Mouse (Mus musculus) erythroblast, embryonic 14.5 days (primary cell): ENCODE measurements around the gene Tgfbr3. TPM values are rescaled to one million over a fixed set of nuclear protein-coding genes. Genes with fewer than 3 reads are reported as not detected.

Experiments used
- H3K27me3 ChIP-seq: 2 replicates; pipeline ENCODE4 v1.6.1; 2012; ENCODE audit warnings: inconsistent platforms; ENCODE audit not compliant: control insufficient read depth
- H3K36me3 ChIP-seq: 2 replicates; pipeline ENCODE4 v1.6.1; 2012; ENCODE audit warnings: mild to moderate bottlenecking, inconsistent platforms; ENCODE audit not compliant: control insufficient read depth
- H3K4me1 ChIP-seq: 2 replicates; pipeline ENCODE4 v1.6.1; 2012; ENCODE audit warnings: inconsistent platforms; ENCODE audit not compliant: control insufficient read depth
- H3K4me3 ChIP-seq: replicated peaks from 2 replicates; pipeline ENCODE3; 2012; ENCODE audit warnings: moderate library complexity, mild to moderate bottlenecking, inconsistent platforms
- H3K9me3 ChIP-seq: 2 replicates; pipeline ENCODE4 v1.6.1; 2012; ENCODE audit warnings: low read length, inconsistent platforms, mixed read lengths; ENCODE audit not compliant: control insufficient read depth
- GATA1 ChIP-seq: IDR thresholded peaks from 2 replicates; pipeline ENCODE4 v1.6.1; 2012; ENCODE audit warnings: low read length, inconsistent platforms, mixed read lengths
- TAL1 ChIP-seq: IDR thresholded peaks from 3 replicates; pipeline ENCODE4 v1.6.1; 2012; ENCODE audit warnings: low read length, inconsistent platforms, mixed read lengths
- polyA plus RNA-seq: library from polyadenylated mRNA; stranded (reverse); fragments of >175 nt; gene quantifications from 2 replicates; pipeline ENCODE4 v1.2.3, GENCODE M21; 2012

Tgfbr3 gene
- polyA plus RNA-seq, 1 experiment, result 0.03 TPM

GRCm38 (mm10) chr5:107223029-107223428 is 66.4 kb downstream of the Tgfbr3 start:
- TF ChIP-seq TAL1 (no peak), GATA1 (no peak)
- Histone ChIP-seq H3K4me1 (peaks cover 76% of the 10 kb centered on the region), H3K4me3 (no peak overlapping the region), H3K36me3 (peaks cover 3% of the 10 kb centered on the region), H3K9me3 (no peaks in the 10 kb centered on the region), H3K27me3 (no peaks in the 10 kb centered on the region)

DNA sequence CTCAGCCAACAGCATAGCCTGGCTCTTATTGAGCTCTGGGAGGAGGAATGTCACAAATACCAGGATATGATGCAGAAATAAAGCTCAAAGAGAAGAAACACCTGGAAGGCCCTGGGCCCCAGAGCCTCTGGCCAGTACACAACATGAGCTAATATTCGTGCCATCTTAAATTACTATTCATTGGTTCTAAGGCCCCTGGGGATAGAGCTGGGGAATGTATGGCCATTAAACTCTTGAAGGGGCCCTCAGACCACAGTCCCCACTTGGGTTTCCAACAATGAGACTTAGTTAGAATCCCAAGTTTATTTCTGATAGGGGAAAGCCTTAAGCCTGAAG is 66.8 kb downstream of the Tgfbr3 start:
- Histone ChIP-seq H3K36me3 (peaks cover under 1% of the 10 kb centered on the region), H3K4me1 (peaks cover 79% of the 10 kb centered on the region), H3K9me3 (no peaks in the 10 kb centered on the region), H3K4me3 (no peak overlapping the region), H3K27me3 (no peaks in the 10 kb centered on the region)
- no peak for TF ChIP-seq TAL1
- TF ChIP-seq GATA1, result no peak

DNA sequence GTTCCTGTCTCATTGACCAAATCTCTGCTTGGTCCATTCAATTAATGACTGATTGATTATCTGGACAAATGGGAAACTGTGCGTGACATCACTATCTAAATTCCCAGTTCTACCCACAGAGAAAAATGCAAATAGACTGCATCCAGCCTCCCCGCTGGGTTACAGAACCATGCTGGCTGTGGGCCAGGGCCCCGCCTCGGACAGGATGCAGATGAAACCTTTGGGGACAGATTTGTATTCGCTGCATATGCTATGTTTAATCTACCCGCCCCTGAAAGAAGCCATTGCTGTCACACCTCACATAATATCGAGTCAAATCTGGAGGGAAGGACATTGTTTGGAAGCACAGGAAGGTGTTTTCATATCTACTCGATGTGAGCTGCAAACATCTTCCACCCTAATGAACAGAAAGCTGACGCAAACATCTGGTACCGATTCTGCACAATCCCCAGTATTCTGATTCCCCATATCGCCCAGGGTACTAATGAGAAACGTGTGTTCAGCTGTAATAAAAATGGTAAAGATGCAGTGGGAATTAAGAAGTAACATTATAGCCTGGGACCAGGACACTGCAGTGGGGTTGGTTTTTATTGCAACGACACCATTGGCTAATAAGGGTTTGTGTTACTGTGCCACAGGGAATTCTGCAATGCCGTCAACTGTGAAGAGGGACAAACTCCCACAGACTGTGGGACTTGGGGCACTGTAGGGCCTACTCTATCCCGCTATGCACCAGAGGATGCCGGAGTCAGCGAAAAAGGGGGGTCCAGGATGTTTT is 67.3 kb downstream of the Tgfbr3 start:
- no peaks in the 10 kb centered on the region for H3K9me3 ChIP-seq
- H3K27me3 ChIP-seq, result no peaks in the 10 kb centered on the region
- no peaks in the 10 kb centered on the region; the same call in 1 of the 2 replicates for H3K36me3 ChIP-seq
- no peak overlapping the region for H3K4me3 ChIP-seq
- TF ChIP-seq GATA1, result no peak
- H3K4me1 ChIP-seq, result peaks cover 84% of the 10 kb centered on the region

DNA sequence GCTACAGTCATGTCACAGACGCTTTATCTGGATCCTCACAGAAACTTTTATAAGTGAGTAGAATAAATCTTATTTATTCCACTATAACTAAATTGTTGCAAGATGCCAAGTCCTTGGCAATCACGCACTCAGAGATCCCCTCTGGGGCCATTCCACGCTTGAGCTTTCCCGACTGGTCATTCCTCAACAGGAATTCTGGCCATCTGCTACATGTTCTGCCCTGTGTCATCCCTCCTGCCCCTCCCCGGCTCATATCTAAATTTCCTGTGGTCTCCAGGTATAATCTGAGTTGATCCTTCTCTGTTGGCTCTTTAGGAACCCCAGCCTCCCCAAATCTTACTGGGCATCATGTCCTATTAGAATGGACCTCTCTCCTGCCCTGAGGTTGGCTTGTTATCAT is 68.5 kb downstream of the Tgfbr3 start:
- Histone ChIP-seq H3K36me3 (no peaks in the 10 kb centered on the region), H3K9me3 (no peaks in the 10 kb centered on the region), H3K27me3 (no peaks in the 10 kb centered on the region), H3K4me1 (peaks cover 84% of the 10 kb centered on the region), H3K4me3 (no peak overlapping the region)
- no peak for TF ChIP-seq GATA1
- TF ChIP-seq TAL1, result no peak

GRCm38 (mm10) chr5:107219883-107220282 is 69.5 kb downstream of the Tgfbr3 start:
- no peak overlapping the region for H3K4me3 ChIP-seq
- no peaks in the 10 kb centered on the region for H3K9me3 ChIP-seq
- peaks cover 76% of the 10 kb centered on the region for H3K4me1 ChIP-seq
- no peaks in the 10 kb centered on the region for H3K36me3 ChIP-seq
- H3K27me3 ChIP-seq, result no peaks in the 10 kb centered on the region
- TF ChIP-seq TAL1, result no peak
- no peak for TF ChIP-seq GATA1

DNA sequence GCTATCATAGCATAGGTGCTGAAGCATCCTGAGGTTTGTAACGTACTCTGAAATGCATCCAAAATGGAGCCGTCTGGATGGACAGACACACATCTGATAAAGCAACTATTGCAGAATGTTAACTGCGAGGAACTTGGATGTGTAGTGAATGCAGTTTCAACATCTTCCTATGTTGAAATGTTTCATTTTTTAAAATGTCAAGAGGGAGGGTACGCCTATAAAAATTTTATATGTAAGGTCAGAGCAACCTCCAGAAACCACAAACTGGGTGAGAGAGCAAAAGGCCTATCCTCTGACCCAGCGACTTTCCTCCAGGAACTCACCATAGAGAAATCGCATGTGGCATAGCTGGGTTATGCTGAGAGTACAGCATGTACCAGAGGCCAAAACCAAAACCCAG is 70.1 kb downstream of the Tgfbr3 start:
- TF ChIP-seq TAL1 (no peak), GATA1 (no peak)
- Histone ChIP-seq H3K36me3 (peaks cover 3% of the 10 kb centered on the region), H3K4me3 (no peak overlapping the region), H3K27me3 (no peaks in the 10 kb centered on the region), H3K4me1 (peaks cover 70% of the 10 kb centered on the region), H3K9me3 (no peaks in the 10 kb centered on the region)

DNA sequence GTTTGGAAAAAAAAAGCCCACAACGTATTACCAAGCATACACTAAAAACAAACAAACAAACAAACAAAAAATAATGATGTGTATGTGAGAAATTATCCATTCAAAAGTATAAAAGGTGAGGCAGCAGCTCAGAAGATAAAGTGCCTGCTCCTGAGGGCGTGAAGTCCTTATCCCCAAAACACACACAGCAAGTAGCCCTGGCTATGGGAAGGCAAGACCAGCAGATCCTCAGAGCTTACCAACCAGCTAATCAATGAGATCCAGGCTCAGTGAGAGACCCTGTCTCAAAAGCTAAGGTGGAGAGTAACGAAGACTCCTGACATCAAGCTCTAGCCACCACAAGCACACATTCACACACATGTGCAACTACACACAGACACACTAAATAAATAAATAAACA is 70.8 kb downstream of the Tgfbr3 start:
- H3K4me1 ChIP-seq, result peaks cover 64% of the 10 kb centered on the region

GRCm38 (mm10) chr5:107217139-107217538 is 72.3 kb downstream of the Tgfbr3 start:
- no peaks in the 10 kb centered on the region for H3K27me3 ChIP-seq
- no peak overlapping the region for H3K4me3 ChIP-seq
- TF ChIP-seq TAL1 (no peak), GATA1 (no peak)
- H3K4me1 ChIP-seq, result peaks cover 53% of the 10 kb centered on the region
- peaks cover 4% of the 10 kb centered on the region for H3K36me3 ChIP-seq
- no peaks in the 10 kb centered on the region for H3K9me3 ChIP-seq

More for the DNA sequence above, 70.8 kb downstream of the Tgfbr3 start:
- peaks cover 4% of the 10 kb centered on the region for H3K36me3 ChIP-seq
- H3K27me3 ChIP-seq, result no peaks in the 10 kb centered on the region
- H3K4me3 ChIP-seq, result no peak overlapping the region
- H3K9me3 ChIP-seq, result no peaks in the 10 kb centered on the region
- TF ChIP-seq TAL1 (no peak), GATA1 (no peak)

DNA sequence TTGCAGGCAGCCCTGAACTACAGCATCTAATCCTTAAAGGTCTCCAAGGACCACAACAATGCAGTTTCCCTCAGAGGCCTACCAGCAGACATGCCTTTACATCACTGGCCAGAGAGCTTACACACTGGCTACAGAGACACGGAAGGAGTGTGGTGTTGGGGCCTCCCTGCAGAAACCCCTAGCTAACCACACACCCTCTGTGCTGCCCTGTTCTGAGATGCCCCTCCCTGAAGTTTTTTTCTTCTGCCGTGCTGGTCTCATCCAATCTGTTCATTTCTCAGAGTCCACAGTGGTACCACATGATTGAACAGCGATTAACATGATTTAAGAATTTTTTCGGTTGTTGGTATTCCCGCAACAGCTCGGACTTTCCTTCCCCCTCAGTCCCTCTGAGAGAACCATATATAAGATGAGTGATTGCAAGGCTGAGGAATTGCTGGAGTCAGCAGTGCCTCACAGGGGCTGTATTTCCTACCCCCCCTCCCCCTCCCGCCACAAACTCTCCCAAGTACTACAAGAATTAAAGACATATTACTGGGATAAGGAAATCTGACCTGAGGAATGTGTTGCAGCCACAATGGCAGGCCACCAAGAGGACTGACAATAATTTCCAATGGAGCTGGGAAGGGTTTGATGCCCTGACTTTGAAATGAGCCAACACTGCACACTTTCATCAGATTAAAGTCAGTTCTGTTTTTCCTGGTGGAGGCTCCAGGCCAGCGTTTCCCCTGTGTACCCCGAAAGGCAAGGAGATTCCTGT is 75.9 kb downstream of the Tgfbr3 start:
- no peak for TF ChIP-seq TAL1
- TF ChIP-seq GATA1, result no peak
- H3K27me3 ChIP-seq, result no peaks in the 10 kb centered on the region
- H3K4me3 ChIP-seq, result no peak overlapping the region
- H3K36me3 ChIP-seq, result peaks cover 4% of the 10 kb centered on the region
- no peaks in the 10 kb centered on the region for H3K9me3 ChIP-seq
- H3K4me1 ChIP-seq, result peaks cover 45% of the 10 kb centered on the region
